Mouse (Mus musculus) liver, embryonic 16.5 days (tissue): ENCODE measurements around the gene Rad9a. TPM values are rescaled to one million over a fixed set of nuclear protein-coding genes. Genes with fewer than 3 reads are reported as not detected.

Experiments
- ATAC-seq: fragments of 200-750 bp; cut with Nextera tagmentation; 2 replicates; pipeline ENCODE4 v1.8.0; 2017; ENCODE audit warnings: low read depth, mild to moderate bottlenecking, moderate number of reproducible peaks, moderate library complexity
- H3K27ac ChIP-seq: fragments of 300-500 bp; sonication (generic); 2 replicates; pipeline ENCODE4 v1.5.1; 2014; ENCODE audit warnings: mild to moderate bottlenecking, low read length
- H3K27me3 ChIP-seq: fragments of 300-500 bp; sonication (generic); 2 replicates; pipeline ENCODE4 v1.6.1; 2014; ENCODE audit warnings: low read depth, low read length, mixed read lengths; ENCODE audit not compliant: control insufficient read depth, insufficient read depth
- H3K36me3 ChIP-seq: fragments of 300-500 bp; sonication (generic); 2 replicates; pipeline ENCODE4 v1.6.1; 2014; ENCODE audit warnings: mild to moderate bottlenecking; ENCODE audit not compliant: control insufficient read depth, insufficient read depth
- H3K4me1 ChIP-seq: fragments of 300-500 bp; sonication (generic); 2 replicates; pipeline ENCODE4 v1.6.1; 2014; ENCODE audit warnings: low read depth, low read length, mixed read lengths; ENCODE audit not compliant: control insufficient read depth
- H3K4me2 ChIP-seq: fragments of 300-500 bp; sonication (generic); 2 replicates; pipeline ENCODE4 v1.6.1; 2014; ENCODE audit warnings: low read depth, low read length, mixed read lengths
- H3K4me3 ChIP-seq: fragments of 300-500 bp; sonication (generic); 2 replicates; pipeline ENCODE4 v1.5.1; 2014; ENCODE audit warnings: low read depth, mild to moderate bottlenecking, low read length
- H3K9ac ChIP-seq: fragments of 300-500 bp; sonication (generic); 2 replicates; pipeline ENCODE4 v1.6.1; 2014; ENCODE audit warnings: low read depth, low read length
- H3K9me3 ChIP-seq: fragments of 300-500 bp; sonication (generic); replicated peaks from 2 replicates; pipeline ENCODE4 v1.6.1; 2016; ENCODE audit warnings: low read length; ENCODE audit not compliant: control insufficient read depth
- WGBS: fragments of 180-500 bp; shearing (Covaris S2); extraction: QIAGEN DNeasy Blood & Tissue Kit; methylation state at CpG from one replicate; pipeline ENCODE4 v1.1.7; 2014; ENCODE audit not compliant: insufficient replicate concordance; 5-methylcytosine and 5-hydroxymethylcytosine counted together
- polyA plus RNA-seq: library from polyadenylated mRNA; unstranded; fragments of >200 nt; fragmentation: Nextera tagmentation; extraction: Ambion mirVana; gene quantifications from 2 replicates; pipeline ENCODE4 v1.2.1, GENCODE M21; 2015

Rad9a gene
- polyA plus RNA-seq, 1 experiment from 2014 or later = 14.2 TPM

DNA sequence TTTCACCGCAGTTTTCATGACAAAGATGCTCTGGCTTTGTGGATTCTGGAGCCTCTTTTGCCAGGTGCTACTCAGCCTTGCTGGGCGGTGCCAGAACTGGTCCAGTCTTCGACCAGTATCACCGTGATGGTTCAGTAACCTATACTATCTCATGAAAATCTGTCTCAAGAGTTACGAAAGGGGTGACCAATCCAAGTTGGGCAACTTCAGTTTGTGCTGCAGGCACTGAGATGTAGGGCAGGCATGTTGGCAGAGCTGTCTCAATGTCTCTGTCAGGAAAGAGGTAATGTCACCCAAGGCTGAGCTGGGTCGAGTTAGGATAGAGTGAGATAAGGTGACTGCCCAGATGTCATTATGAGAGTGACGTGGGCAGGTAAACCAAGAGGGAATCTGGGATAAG is 21.1 kb downstream of the Rad9a start:
- Histone ChIP-seq H3K4me1 (peaks cover 15% of the 10 kb centered on the region), H3K27ac (no peak overlapping the region), H3K4me3 (no peak overlapping the region), H3K9ac (no peak overlapping the region), H3K4me2 (no peak overlapping the region), H3K9me3 (no peaks in the 10 kb centered on the region), H3K27me3 (no peaks in the 10 kb centered on the region), H3K36me3 (no peaks in the 10 kb centered on the region)
- no peak for ATAC-seq
- WGBS = 70% methylated on average over 7 of the region's 7 CpGs

DNA sequence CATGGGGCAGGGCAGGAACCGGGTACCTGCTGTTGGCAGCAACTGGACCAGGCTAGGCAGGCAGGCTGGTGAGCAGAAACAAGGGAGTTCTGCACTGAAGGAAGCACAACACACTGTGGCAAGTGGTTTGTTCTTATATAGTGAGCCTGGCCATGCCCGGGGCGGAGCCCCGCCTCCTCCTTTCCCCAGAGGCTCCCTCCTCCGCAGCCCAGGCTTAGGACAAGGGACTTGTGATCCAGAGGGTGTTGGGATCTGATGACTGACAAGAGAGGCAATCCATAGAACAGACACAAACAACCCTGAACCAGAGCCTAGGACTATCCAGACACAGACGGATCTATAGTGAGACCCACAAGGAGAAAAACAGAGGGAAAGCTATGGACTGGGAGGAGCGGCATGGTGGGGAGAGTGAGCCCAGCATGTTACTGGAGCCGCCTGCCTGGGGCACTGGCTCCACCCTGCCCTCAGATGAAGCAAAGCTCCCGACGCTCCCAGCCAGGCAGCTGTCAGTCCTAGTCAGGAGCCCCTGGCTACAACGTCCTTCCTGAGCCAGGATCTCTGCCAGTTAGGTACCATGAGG is 26.0 kb downstream of the Rad9a start, which contains the start of gene Carns1:
Gene Carns1 (minus strand): TSS at position 112 of the 580 bp plus-strand sequence.
- Histone ChIP-seq H3K4me3 (no peak within 1 kb of the TSS), H3K27ac (no peak within 1 kb of the TSS), H3K36me3 (no peaks in the 10 kb centered on the region), H3K4me2 (peak within 1 kb of the TSS; percentile 38; the same call in 1 of the 2 replicates), H3K9ac (no peak within 1 kb of the TSS), H3K9me3 (no peaks in the 10 kb centered on the region), H3K4me1 (peaks cover 6% of the 10 kb centered on the region), H3K27me3 (no peaks in the 10 kb centered on the region)
- 22% methylated on average over 11 of the region's 11 CpGs for WGBS
- peak; percentile 26; the same call in 1 of the 2 replicates for ATAC-seq

DNA sequence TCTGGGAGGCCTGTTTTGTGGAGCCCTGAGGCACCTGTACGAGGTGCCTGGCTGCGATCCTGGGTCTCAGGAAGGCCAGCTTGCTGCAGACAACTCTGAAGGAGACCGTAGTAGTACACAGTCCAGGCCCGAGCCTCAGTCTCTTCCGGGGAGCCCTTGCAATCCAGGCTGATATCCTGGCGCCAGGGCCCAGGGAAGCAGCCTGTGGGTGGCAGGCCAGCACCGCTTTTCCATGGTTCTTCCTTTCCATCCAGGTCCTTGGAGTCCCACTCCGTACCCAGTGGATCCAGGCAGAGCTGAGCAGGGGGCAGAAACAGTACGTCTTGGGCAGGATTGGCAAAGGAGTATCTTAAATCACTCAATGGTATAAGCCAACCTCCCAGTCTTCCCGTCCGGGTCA is 28.5 kb downstream of the Rad9a start:
- WGBS = 65% methylated on average over 11 of the region's 11 CpGs
- no peak for ATAC-seq
- no peaks in the 10 kb centered on the region for H3K36me3 ChIP-seq

DNA sequence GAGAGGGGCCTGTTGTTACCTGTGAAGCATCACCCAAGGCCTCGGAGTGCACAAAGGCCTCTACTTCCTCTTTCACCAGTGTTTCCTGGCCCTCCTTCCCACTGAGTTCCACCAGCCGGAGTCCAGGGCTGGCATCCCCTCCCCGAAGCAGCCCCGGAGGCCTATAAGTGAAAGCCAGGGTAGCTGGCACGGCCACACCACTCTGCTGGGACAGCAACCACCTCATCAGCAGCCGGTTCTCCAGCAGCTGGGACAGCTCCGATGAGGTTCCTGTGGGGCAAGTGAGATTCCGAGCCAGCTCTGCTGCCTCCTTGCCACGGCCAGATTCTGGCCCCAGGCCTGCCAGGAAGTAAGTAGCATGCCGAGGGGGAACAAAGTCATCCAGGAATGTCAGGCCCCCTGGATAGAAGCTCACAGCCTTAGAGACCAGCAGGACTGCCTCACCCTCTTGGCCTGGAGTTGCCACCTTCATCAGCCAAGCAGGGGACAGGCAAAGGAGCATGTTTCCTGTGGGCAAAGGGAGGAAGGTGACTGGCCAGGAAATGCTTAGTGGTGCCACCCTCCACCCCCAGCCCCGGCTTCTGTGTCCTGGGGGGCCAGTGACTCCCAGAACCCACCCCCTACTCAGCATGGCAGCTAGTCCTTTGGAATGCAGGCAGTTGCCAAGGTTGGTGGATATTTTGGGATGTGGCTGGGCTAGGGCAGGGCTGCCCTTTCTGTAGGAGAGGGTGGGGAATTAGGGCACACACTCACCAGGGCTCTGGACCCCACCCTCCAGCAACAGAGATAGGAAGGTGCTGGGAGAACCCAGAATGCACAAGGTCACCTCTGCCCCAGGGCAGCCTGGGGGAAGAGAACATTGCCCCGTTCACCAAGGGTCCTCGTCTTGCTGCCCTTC is 29.8 kb downstream of the Rad9a start:
- ATAC-seq = no peak
- Histone ChIP-seq H3K9me3 (no peaks in the 10 kb centered on the region), H3K9ac (no peak overlapping the region), H3K4me2 (no peak overlapping the region), H3K36me3 (no peaks in the 10 kb centered on the region), H3K27me3 (no peaks in the 10 kb centered on the region), H3K4me3 (no peak overlapping the region), H3K4me1 (peaks cover 17% of the 10 kb centered on the region), H3K27ac (no peak overlapping the region)
- WGBS = 37% methylated on average over 13 of the region's 13 CpGs

More for the DNA sequence above, 28.5 kb downstream of the Rad9a start:
- peaks cover 14% of the 10 kb centered on the region for H3K4me1 ChIP-seq
- H3K9me3 ChIP-seq = no peaks in the 10 kb centered on the region
- no peaks in the 10 kb centered on the region for H3K27me3 ChIP-seq
- H3K4me3 ChIP-seq = no peak overlapping the region
- H3K27ac ChIP-seq = no peak overlapping the region
- no peak overlapping the region for H3K4me2 ChIP-seq
- H3K9ac ChIP-seq = no peak overlapping the region; the same call in 1 of the 2 replicates

DNA sequence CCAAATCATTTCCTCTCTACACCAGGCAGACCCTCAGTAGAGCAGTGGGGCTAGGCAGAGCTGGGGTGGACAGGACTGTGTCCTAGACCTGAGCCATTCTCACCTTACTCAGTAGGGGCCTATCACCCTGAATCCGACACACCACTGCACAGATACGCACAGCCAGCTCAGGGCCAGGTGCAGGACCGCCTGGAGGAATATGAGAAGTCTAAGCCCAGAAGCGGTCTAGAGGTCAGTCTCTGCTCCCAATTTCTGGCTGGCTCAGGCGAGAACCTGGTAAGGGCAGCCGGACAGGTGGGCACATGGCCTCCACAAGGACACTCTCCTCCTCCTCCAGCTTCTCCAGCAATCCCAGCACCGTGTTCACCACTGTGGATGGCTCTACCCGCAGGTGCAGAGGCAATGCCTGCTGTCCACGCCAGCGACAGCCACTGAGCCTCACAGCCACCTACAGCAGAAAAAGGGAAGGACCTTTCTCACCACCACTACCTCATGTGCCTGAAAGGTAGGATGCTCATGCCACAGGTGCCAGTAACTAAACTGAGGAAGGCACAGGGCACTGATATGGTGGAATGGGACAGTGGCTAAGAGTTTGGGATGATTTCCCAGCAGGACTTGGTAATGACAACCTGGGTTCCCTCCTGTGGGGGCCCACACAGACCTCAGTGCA is 30.6 kb downstream of the Rad9a start:
- no peak for ATAC-seq
- Histone ChIP-seq H3K4me2 (no peak overlapping the region), H3K4me1 (peaks cover 17% of the 10 kb centered on the region), H3K4me3 (no peak overlapping the region), H3K27ac (no peak overlapping the region), H3K9ac (no peak overlapping the region), H3K27me3 (no peaks in the 10 kb centered on the region), H3K36me3 (no peaks in the 10 kb centered on the region), H3K9me3 (no peaks in the 10 kb centered on the region)
- 70% methylated on average over 10 of the region's 10 CpGs for WGBS

DNA sequence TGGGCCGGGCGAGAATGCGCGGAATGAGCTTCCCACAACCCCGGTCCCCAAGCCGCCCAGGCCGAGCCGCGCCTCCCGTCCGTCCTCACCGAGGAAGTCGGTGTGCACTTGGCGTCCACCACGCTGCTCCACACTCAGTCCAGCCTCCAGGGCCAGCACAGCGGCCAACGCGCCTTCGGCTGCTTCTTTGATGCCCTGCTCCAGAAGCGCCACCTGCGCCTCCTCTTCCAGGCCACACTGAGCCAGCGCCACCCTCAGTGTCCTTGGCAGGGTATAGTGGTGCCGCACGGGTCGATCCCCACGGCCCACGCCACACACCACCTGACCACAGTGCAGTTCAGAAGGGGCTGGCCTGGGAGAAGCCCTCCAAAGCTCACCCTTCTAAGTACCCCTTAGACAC is 31.7 kb downstream of the Rad9a start:
- H3K4me3 ChIP-seq = peak overlapping the region; percentile 68
- 13% methylated on average over 27 of the region's 27 CpGs for WGBS
- H3K36me3 ChIP-seq = no peaks in the 10 kb centered on the region
- ATAC-seq = peak; percentile 2; the same call in 1 of the 2 replicates
- peak overlapping the region; percentile 83 for H3K27ac ChIP-seq
- peak overlapping the region; percentile 98 for H3K4me2 ChIP-seq
- H3K27me3 ChIP-seq = no peaks in the 10 kb centered on the region
- H3K9me3 ChIP-seq = no peaks in the 10 kb centered on the region
- H3K4me1 ChIP-seq = peaks cover 15% of the 10 kb centered on the region
- H3K9ac ChIP-seq = peak overlapping the region; percentile 82

DNA sequence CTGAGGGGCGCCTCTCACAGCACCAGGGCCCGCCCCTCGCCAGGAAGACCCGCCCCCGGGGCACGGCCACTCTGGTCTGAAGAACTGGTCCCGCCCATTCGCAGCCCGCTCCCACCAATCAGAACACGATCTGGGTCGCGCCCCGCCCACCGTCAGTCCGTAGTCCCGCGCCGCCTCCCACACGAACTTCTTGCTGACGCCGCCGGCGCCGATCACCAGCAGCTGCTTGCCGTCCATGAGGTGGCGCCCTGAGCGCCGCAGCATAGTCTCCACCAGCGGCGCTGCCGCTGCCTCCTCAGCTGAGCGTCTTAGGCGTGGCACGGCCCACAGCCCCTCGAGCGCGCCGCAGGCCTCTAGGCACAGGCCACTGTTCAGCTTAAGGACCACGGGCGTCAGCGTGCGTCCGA is 32.1 kb downstream of the Rad9a start:
- peak; percentile 93 for ATAC-seq
- Histone ChIP-seq H3K9me3 (no peaks in the 10 kb centered on the region), H3K36me3 (no peaks in the 10 kb centered on the region), H3K4me1 (peaks cover 20% of the 10 kb centered on the region), H3K27me3 (no peaks in the 10 kb centered on the region), H3K9ac (peak overlapping the region; percentile 82), H3K4me2 (peak overlapping the region; percentile 98), H3K27ac (peak overlapping the region; percentile 83), H3K4me3 (peak overlapping the region; percentile 68)
- under 1% methylated on average over 43 of the region's 43 CpGs for WGBS

DNA sequence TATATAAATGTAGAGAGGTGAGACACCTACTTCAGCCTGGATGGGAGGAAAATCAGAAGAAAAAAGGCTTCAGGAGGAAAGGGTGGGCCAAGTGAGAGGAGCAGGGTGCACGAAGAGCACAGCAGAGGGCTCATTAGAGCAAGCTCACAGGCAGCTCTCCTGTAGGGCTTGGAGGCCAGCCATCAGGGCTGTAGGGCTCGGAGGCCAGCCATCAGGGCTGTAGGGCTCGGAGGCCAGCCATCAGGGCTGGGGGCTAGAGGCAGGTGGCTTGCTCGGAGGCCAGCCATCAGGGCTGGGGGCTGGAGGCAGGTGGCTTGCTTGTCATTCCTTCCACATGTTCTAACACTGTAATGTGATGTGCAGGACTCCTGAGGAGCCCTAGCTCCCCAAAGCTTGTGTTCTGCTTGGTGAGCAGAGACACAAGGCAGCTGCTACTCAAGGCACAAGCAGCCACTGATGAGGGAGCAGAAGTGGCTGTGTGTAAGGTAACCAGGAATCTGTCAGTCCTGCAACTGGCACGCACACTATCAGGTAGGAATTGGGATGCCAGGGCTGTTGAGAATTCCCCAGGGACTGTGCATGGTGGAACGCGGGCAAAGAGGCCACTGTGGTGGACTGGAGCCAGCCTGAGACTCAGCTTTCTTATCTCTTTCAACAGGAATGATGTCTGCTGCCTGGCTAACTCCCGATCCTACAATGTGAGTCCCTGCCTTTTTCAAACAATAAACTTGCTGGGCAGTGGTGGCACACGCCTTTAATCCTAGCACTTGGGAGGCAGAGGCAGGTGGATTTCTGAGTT is 34.6 kb downstream of the Rad9a start:
- Histone ChIP-seq H3K27me3 (no peaks in the 10 kb centered on the region), H3K9ac (no peak overlapping the region), H3K9me3 (no peaks in the 10 kb centered on the region), H3K4me3 (no peak overlapping the region), H3K27ac (peak overlapping the region; percentile 10; the same call in 1 of the 2 replicates), H3K36me3 (no peaks in the 10 kb centered on the region), H3K4me2 (no peak overlapping the region), H3K4me1 (peaks cover 38% of the 10 kb centered on the region)
- 61% methylated on average over 9 of the region's 9 CpGs for WGBS
- no peak for ATAC-seq
